Mouse (Mus musculus) lung, postnatal 25 days (tissue): ENCODE measurements around the gene Gm10964.
A peak's percentile ranks its signal among the peaks of the same experiment; 100 is the strongest.

ENCODE experiments used
- DNase-seq: peaks from one replicate; pipeline ENCODE4 v3.0.0; 2022; ENCODE audit warnings: low spot score

Gm10964 gene

DNA sequence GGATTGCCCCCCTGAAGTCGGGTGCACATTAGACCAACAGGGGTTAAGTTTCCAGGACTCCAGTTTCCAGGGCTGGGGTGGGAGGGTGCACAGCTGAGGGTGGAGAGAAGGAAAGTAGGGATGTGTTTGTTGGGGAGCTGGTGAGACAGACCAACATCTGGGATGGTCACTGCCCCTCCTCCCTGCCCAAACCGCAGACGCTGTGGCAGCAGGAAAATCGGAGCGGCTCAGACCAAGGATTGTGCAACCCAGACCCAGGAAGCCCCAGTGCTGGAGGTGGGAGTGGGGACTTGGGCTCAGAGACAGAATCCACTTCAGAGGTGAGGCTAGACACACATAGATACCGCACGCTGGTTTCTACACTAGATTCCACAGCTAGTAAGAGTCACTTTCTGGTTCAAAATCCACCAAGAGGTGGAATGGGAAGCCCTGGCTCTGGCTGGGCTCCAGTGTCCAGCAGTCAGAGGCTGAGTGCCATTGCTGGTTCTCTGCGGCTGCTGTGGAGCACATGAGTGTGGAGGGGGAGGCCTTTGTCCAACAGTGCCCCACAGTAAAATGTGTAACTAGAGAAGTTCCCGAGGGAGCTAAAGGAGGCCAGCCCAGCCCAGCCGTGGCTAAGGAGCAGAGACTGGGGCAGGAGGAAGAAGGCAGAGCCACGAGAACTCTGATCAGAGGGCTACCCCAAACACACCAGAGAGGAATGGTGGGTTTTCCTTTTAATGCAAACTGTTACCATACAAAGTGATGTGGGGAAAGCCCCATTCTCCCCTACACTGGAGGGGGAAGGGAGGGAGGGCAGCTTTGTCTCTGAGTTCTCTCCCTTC lies 4.3 kb upstream of the Gm10964 start:
- peak; percentile 35 for DNase-seq

DNA sequence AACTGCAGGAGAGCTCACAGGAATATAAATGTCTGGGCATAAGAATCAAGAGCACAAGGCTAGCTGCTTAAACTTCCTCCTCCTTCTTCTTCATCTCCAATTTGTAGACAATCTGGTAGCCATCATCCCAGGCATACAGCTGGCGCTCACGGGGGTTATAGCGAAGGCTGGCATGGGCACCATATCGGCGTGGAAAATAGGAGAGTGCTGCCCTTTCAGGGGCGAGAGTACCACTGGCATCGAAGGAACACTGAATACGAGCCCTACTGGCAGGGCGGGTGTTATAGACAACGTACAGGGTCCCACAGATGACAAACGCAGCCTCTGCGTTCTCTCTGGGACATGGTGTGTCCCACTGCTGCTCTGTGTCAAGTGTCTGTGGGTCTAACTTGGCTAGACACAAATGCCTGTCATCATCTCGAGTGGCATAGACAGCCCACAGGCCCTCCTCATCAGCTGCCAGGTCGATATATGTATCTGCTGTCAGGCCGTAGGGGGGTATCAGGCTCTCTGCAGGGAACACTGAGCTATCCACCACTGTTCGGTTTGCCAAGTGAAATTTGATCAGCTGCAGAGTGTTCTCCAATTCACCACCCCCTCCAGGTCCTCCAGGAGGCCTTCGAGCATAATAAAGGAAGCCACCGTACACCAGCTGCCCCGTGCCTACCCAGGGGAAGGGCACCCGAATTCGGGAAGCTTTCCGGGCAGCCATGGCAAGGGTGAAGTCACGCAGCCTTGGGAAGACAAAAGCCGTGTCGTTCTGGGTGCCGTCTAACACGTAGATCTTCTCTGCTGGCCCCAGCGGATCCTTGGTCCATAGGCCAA lies 3.2 kb upstream of the Gm10964 start:
- DNase-seq = no peak

DNA sequence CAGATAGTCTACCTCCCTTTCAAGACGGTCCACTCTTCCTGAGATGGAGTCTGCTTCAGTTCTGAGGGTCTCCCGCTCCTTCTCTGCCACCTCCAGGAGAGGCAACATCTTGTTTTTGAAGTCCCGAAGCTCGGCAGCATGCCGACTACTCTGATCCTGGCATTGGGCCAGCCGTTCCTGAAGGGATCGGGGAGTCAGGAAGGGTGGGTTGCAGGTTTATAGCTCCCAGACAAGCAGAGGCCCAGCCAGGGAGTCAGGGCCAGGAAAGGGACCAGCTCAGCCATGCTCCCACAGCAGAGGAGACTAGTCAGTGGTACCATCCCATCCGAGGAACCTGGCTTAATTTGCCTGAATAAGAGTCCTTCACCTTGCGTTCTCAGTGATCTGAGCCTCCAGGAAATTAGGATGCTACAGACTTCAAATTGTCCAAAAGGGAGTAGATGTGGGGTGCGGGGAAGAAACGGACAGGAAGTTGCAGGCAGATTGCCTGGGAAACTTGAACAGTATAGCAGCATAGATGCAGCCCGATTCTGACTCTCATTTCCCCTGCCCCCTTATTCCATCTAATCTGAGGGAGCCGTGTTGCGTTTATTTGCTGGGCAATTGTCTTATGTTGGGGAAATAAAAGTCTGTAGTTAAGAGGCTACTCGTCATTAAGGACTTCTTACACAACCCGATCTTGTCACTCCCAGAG lies 2.0 kb upstream of the Gm10964 start:
- DNase-seq = no peak

GRCm38 (mm10) chr3:103737778-103738571 lies 1.2 kb upstream of the Gm10964 start, which contains the start of gene Olfml3:
Gene Olfml3, minus strand, starts transcription at chr3:103738001.
- DNase-seq = peak; percentile 88

GRCm38 (mm10) chr3:103740342-103740741 lies 1.2 kb downstream of the Gm10964 start:
- DNase-seq = no peak

DNA sequence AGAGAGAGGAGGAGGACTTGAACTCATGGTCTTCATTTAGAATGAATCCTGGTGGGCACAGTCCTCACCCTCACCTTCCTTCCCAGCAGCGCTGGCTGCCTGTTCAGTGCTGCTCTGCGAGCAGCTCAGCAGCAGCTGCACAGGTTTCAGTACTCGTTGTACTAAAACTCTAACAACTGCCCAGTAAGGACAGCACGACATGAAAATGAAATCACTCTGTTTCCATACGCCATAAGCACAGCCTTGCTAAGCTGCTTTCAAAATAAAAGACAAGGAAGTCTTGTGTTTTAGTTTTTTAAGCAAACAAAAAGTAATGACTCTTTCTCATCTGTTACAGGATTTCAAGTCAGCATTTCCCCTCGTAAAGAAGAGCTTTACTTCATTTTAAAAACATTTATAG lies 4.0 kb downstream of the Gm10964 start:
- DNase-seq = no peak

DNA sequence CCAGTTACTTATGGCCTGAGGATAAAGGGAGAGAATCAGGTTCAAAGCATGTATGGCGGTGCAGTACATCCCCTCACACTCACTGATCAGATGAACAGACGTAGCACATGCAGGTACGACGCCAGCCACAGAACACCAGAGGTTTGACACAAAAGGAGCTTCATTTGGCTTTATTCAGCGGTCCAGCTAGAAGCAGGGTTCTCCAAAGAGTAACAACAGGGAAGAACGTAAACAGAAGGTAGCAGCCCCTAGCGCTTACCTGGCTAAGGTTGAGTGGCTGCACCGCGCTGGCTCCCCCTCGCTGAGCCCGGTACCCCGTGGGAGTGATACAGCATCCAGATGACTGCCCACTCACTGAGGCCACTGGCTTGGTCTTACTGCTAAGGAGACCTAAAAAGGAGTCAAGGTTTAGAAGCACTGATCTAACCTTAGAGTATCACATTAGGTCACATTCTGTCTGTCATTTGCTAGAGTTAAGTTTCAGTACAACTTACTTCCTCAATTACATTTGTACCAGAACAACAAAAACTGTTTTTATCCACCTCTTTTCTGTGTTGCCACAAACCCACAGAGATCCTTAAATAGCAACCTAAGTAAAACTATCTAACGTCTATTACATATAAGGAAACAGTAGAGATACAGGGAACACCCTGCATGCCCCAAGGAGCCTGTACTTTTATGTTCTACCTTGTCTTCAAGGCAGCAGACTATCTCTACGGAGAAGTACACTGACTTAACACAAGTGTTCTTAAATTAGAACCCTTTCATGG lies 6.0 kb downstream of the Gm10964 start:
- no peak for DNase-seq

GRCm38 (mm10) chr3:103746711-103747110 lies 7.5 kb downstream of the Gm10964 start:
- no peak for DNase-seq

GRCm38 (mm10) chr3:103751558-103751957 lies 12.4 kb downstream of the Gm10964 start:
- no peak for DNase-seq

DNA sequence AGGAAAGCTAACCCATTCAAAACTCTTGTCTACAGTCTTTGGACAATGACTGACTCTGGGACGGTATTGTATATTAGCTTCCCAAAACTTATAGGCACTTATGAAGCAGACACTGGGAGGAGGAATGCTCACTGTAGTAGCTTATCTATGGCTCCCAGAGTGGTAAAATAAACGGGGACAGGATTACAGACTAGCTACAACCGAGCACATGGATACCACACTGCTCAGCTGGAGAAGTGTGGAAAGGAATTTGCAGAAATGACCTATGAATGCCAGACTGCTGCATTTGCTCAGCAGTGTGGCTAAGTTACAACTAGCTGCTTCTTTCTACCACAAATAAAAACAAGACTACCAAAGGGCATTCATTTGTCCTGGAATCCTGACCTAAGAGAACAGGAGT lies 16.2 kb downstream of the Gm10964 start:
- no peak for DNase-seq

DNA sequence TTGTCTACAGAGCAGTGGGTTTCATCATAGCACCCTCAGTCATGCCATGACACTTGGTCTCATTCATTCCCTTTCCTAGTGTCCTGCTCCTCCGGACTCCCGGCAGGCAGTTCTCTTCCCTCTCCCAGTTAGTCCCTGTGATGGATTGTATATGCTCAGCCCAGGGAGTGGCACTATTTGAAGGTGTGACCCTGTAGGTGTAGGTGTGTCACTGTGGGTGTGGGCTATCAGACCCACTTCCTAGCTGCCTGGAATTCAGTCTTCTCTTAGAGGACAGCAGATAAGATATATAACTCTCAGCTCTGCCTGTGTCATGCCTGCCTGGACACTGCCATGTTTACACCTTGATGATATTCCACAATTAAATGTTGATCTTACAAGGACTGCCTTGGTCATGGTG lies 17.8 kb downstream of the Gm10964 start:
- no peak for DNase-seq

- DNase-seq = no peak
Measured at GRCm38 (mm10) chr3:103758456-103758855, 19.3 kb downstream of the Gm10964 start.

DNA sequence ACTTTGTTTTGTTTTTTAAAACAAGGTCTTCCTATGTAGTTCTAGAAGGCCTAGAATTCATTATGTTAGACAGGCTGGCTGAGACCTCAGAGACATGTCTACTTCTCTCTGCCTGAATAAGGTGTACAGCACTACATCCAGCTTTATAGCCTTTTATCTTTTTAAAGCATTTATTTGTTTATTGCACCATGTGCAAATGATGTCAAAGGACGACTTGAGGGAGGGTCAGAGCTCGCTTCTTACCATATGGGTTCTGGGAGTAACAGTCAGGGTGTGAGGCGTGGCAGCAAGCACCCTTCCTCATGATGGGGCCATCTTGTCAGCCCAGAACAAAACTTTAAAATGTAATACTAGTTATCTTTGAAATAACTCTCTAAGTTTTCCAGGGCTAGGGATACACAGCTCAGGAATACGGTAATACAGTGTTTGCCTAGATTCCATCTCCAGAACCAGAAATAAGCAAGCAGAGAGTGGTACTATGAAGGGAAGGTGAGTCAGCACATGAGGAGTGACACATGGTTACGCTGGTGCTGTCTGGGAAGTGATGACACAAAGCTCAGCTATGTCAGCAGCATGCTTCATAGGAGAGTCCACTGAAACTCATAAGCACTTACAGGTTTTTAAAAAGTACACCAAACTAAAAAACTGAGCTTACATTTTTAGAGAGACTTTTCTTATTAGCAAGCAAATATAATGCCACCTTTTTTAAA lies 20.2 kb downstream of the Gm10964 start:
- DNase-seq = no peak

DNA sequence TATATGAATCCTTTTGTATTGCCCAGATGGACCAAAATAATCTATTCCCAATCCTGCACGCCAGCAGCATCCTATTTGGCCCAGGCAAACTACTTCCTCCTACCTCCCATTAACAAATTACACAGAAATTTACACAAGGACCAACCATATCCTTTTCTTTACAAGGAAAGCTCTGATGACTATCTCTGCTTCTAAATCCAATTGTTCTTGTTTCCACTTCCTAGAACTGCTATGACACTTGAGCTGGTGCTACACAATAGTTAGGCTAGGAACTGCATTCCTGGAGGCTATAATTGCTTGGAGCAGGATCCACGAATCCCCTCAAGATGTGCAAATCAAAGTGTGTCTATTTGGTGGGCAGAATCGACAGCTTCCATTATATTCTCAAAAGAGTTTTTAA lies 27.6 kb downstream of the Gm10964 start:
- DNase-seq = no peak

DNA sequence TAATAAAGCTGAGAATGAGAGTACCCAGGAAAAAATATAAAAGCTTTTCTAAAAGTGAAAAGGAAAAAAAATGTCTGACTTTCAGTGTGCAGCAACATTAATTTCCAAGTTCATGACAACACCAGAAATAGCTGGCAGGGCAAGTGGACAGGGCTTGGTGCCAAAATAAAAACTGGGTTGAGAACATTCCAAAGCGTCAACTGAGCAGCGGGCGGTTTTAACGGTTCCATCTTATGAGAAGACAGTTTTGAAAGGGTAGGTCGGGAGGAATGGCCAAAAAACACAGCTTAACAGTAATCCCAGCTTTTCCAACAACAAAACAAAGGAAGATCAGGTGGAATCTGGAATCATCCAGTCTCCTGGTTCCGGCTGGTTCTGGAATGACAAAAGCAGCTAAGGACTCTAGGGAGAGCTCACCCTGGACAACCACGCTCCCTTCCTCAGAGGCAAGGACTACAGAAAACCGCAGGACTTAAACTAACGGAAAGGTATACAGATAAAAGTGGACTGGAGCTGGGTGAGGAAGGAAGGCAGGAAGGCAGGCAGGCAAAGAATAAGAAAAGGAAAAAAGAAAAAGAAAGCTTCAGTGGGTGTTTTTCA lies 32.5 kb downstream of the Gm10964 start:
- DNase-seq = peak; percentile 86

- no peak for DNase-seq
Measured at GRCm38 (mm10) chr3:103772846-103773245, 33.7 kb downstream of the Gm10964 start.

GRCm38 (mm10) chr3:103773508-103773907 lies 34.3 kb downstream of the Gm10964 start:
- DNase-seq = no peak

DNA sequence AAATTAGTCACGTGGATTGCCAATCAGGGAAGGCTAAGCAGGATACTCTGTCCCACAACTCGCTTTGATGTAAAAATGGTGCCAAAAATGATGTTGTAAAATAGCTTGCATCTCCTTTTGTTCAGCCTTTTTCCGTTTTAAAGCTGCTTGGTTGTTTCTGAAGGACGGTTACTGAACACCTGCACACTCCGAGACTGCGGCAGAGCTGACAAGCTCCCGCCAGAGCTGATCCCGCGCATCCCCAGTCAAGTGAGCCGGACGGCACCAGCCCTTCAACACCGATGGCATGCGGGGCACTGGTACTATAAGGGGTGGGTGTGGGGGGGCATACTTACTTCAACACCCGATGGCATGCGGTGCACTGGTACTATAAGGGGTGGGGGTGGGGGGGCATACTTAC lies 34.8 kb downstream of the Gm10964 start:
- no peak for DNase-seq

DNA sequence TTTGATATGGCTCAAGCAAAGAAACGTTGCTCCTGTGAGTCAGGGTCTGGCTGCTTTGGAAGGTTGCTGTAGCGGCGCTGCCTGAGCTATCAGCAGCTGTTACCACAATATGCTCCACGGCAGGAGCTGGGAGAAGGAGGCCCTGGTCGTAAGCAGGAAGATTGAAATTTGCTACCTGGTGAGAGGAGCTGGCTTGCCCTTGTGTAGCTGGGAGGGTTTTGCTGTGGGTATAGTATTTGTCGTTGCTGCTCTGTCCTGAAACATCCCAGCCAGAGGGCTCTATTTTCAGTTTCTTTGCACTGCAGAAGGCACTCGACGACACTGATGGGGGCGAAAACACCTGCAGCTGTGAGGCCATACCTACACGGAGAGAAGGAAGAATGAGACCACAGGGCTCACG lies 38.8 kb downstream of the Gm10964 start:
- no peak for DNase-seq

DNA sequence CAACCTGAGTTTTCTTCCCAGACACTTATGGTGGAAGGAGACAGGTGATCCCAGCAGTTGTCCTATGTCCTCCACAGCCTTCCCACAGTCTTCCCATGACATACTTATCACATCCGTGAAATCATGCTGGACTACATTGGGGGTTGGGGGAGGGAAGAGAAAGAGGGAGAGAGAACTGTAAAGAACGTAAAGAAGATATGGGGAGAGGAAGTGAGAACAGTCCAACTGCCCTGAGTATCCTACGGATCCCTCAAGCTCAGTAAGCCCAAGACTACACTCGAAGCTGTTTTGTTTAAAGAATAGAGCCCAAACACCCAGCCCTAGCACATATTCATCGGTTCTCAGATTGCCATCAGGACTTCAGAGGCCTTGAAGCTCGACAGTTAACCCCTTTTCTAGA lies 39.5 kb downstream of the Gm10964 start:
- DNase-seq = no peak
